Mouse (Mus musculus): ENCODE measurements around the gene Adamts16.

Gene Adamts16

DNA sequence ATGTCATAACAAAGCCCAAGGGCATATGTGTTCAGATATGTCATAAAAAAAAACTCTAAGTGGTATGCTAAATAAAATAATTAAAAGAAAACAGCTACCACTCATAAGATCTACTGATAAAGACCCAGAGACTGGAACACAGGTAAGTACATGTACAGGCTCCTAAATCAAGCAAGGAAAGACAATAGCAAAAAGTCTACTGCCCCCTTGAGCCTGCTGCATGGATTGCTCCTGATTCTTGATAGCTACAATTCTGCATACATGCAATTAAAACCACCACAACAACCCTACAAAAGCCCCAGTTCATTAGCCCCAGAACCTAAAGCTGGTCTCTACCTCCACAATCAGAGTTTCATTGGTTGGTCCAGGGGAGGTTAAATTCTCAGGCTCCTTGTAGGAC is 74.1 kb downstream of the Adamts16 start:
- in situ Hi-C loops (cut with MboI, MseI), result no loop called here

DNA sequence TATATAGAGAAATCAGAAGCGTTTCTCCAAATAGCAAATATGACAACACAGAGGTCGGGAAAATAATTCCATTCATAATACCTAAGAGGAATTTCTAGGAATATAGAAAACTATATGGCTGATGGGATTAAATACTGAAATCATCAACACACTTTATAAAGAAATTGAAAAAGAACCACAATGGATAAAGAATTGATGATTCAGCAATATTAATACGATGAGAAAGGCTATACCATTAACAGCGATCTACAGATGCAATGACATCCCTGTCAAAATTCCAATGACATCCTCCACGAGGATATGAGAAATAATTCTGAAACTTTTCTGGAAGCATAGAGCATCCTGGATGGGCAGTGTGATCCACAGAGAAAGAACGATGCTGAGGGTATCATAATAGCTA is 76.9 kb downstream of the Adamts16 start:
- in situ Hi-C loops (cut with MboI, MseI), result no loop called here

GRCm38 (mm10) chr13:70762586-70762985 is 79.0 kb downstream of the Adamts16 start:
- in situ Hi-C loops (cut with MboI, MseI), result no loop called here

- in situ Hi-C loops (cut with MboI, MseI), result no loop called here
These were observed 80.3 kb downstream of the Adamts16 start for GRCm38 (mm10) chr13:70761312-70761711.

GRCm38 (mm10) chr13:70760186-70760585 is 81.4 kb downstream of the Adamts16 start:
- in situ Hi-C loops (cut with MboI, MseI), result no loop called here

GRCm38 (mm10) chr13:70746294-70747008 is 95.2 kb downstream of the Adamts16 start:
- in situ Hi-C loops (cut with MboI, MseI), result no loop called here

- in situ Hi-C loops (cut with MboI, MseI), result no loop called here
These were observed 97.1 kb downstream of the Adamts16 start for GRCm38 (mm10) chr13:70744416-70745038.

- in situ Hi-C loops (cut with MboI, MseI), result no loop called here
These were observed 98.9 kb downstream of the Adamts16 start for GRCm38 (mm10) chr13:70742693-70743092.

DNA sequence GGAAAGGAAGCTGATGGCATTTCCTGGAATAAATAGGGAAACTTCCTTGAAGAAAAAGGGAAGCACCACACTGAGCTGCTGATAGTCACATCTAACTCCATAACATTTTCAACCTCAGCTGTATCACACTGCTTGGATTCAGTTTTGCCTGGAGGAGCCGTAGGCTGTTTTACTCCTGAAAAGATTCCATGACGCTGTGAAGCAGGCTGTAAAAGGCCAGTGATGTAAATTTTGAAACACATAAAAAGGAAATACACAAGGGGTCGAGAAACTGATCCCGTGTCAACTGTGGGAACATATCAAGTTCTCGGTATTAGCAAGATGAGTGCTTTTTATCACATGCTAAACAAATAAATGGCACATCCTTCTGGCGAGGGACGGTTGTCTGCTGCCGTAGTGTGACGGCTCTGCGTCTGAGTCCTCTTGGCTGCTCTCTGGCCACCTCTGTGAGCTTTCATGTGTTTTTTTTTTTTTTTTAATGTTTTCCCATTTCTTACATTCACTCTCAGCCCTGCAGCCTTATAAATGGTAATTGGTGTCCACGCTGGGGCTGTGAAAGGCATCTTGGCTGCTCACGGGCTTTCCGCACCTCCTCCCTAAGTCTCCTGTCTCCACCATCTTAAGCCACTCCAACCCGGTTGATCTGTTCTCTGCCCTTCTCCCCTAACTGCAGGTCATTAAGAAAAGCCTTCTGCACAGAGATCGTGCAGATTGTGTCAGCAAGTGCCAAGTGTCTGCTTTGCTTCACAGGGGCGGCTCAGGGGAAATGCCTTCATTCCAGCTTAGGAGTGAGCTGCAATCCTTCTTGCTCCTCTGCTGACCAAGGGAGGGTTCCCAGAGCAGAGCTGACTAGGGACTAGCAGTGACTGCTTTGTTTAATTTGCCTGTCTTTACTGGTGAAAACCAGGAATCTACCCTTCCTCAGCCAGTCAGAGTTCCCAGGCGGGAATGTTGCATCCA is 101.0 kb downstream of the Adamts16 start:
- in situ Hi-C loops (cut with MboI, MseI), result no loop called here

DNA sequence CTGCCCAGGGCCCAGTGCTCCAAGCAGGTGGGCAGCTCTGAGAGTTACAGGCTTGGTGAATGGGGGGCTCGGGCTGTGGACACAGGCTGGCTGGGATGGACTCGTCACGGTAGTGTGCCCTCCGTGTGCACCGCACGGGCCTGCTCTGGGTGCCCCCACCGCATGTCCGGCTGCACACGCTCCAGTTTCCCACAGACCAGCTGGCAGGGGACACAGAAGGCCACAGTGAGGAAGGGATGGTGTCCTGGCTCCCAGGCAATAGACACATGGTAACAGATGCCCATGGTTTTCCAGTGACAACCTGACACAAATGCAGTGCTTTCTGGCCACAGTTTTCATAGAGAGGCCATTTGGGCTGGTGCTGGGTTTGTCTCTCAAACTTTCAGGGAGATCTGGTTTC is 102.8 kb downstream of the Adamts16 start:
- in situ Hi-C loops (cut with MboI, MseI), result no loop called here

DNA sequence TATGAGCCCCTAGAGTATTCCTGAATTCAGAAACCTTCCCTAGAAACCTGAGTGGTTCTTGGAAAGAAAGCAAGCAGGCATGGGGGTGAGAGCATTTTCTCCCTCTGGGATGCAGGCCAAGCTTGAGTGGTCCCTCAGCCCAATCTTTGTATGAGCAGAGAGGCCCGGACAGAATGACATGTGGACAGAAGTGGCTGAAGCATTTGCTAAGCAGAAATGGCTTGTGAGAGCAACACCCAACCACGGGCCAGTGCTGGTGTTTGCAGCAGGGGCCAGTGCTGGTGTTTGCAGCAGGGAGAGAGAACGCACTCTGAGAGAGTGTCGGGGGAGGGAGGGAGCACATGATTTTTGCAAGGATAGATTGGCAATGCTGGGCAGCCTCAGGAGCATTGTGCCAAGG is 105.2 kb downstream of the Adamts16 start:
- in situ Hi-C loops (cut with MboI, MseI), result no loop called here

GRCm38 (mm10) chr13:70734640-70735039 is 107.0 kb downstream of the Adamts16 start:
- in situ Hi-C loops (cut with MboI, MseI), result no loop called here

DNA sequence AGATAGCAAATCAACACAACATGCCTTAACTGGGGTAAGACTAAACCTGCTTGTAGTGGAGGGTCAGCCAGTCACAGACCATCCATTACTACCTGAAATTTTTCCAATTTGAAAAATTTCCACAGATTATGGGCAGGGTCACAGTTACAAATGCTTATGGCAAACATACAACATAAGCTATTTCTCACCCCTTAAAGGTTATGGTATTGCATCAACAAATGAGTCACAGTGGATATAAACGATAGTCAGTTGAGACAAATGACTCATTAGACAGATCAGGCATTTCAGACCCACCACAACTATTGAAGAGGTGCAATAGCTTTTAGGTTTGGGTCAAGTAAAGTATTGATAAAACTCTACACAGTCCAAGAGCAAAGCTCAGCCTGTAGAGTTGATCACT is 107.7 kb downstream of the Adamts16 start:
- in situ Hi-C loops (cut with MboI, MseI), result no loop called here

DNA sequence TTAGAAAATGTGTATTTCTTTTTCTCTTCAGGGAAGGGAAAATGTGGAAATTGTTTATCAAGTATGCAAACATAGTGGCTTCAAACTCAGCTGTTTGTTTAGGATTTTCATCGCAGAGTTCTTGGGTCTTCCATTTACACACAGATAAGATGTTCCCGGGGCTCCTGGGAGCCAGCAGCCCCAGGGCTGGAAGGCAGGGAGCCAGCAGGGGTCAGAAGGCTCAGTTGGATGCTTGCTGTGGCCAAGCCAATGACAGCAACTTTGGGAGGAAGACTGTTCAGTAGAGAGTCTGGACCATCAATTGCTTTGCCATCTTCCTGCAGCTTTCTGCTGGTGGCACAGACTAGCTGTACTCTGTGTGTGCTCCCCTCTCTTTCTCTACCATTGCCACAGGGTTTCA is 108.4 kb downstream of the Adamts16 start:
- in situ Hi-C loops (cut with MboI, MseI), result no loop called here

DNA sequence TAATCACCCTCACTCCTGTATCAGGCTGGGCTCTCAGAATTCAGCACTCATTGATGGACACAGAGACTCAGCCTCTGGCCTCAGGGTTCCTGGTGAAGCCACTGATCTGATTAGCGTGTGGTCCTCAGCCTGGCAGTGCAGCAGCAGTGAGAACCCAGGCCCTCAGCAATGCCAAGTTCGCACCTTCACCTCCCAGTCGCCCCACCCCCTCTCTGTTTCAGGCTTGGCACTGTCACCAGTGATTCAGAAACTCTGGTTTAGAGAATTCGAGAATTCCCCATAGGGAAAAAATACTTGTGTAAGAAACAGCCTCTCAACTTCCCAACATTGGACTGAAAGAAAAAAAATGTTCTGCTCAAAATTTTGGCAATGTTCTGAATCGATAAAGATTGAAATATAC is 108.8 kb downstream of the Adamts16 start:
- in situ Hi-C loops (cut with MboI, MseI), result no loop called here

GRCm38 (mm10) chr13:70731349-70731748 is 110.3 kb downstream of the Adamts16 start:
- in situ Hi-C loops (cut with MboI, MseI), result no loop called here

DNA sequence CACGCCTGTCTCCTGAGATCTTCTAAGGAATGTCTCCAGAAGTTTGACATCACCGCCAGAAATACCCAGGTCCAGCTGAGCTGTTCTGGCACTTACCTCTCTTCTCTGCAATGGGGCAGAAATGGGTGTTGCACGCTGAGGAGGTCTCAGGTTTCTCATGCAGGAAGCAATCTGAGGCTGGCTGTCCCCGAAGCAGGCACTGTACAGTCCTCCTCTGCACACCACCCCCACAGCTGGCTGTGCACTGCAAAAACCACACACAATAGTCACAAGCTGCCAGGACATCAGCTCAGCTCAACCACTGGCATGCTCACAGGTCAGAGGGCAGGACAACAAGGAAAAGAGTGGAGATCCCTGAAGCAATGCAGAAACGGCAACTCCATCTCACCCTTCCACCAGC is 111.6 kb downstream of the Adamts16 start:
- in situ Hi-C loops (cut with MboI, MseI), result no loop called here

GRCm38 (mm10) chr13:70726249-70726648 is 115.4 kb downstream of the Adamts16 start:
- in situ Hi-C loops (cut with MboI, MseI), result no loop called here

DNA sequence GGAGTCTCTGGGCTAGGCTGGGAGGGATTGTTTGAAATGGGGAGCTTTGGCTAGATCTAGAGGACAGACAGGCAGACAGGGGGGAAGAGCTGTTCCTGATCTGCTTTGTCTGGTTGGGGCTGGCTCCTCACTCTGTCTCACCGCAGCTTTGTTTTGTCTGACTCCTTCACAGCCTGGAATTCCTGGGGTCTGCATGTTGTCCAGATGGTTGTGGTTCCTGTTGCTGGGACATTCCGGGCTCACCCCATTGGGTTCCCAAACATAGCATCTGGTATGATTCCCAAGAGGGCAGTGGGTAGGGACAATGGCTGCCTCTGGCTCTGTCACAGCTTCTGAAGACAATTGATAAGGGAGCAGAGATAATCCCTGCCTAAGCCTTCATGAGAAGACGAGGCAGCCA is 117.0 kb downstream of the Adamts16 start:
- in situ Hi-C loops (cut with MboI, MseI), result no loop called here

DNA sequence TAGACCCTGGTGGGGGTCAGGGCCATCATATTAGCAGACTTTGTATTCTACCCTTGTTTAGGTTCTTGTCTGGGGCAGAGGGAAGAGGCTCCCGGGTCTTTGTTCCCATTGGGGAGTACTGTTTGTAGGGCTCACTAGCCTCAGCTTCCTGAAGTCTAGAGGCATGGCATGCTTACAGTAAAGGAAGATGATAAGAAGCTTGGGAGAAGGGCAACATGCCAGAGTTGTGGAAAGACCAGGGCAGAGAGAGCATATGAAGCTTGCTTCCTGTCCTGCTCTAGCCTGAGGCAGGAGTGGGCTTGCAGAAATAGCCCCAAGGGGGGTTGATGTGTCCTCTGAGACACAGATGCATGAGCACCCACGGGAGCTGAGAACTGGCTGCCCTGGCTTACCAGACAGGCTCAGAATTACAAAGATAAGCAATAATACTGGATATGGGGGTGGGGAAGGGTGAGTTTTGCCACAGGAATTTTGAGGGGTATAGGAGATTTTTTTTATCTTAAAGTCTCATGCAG is 117.4 kb downstream of the Adamts16 start:
- in situ Hi-C loops (cut with MboI, MseI), result no loop called here

GRCm38 (mm10) chr13:70719994-70720393 is 121.6 kb downstream of the Adamts16 start:
- in situ Hi-C loops (cut with MboI, MseI), result loop anchor here in 1 of 2 experiments (5.0 to 10.0 kb wide), 2 partner anchors 277 to 1035 kb away; no protein-coding TSS in a partner anchor

- in situ Hi-C loops (cut with MboI, MseI), result loop anchor here in 1 of 2 experiments (5.0 to 10.0 kb wide), 2 partner anchors 278 to 1036 kb away; no protein-coding TSS in a partner anchor
These were observed 122.8 kb downstream of the Adamts16 start for GRCm38 (mm10) chr13:70718814-70719213.
